Mouse (Mus musculus): ENCODE measurements around the gene Epb41l2. TPM values are rescaled to one million over a fixed set of nuclear protein-coding genes. Genes with fewer than 3 reads are reported as not detected.

Gene Epb41l2
- polyA plus RNA-seq, 1 experiment = 37.9 TPM

DNA sequence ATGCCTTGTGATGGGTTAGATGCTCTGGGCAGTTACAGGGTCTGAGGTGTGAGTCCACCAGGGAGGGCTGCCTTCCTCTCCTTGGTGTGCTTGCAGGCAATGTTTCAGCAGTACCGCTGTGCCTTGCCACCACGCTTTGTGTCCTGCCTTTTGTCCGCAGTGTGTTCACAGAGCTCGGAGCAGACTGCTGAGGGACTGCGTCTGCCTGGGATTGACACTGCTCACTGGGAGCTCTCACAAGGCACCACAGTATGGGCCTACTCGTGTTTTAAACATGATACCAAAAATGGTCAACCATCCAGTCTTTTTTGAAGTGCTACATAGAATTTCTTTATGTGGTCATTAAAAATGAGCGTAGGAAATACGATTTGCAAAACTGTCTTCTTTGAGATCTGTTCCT lies 164.1 kb downstream of the Epb41l2 start:
- Histone ChIP-seq H3K4me3 (ENCODE audit: insufficient read depth, poor library complexity, severe bottlenecking) (no peak overlapping the region), H3ac (ENCODE audit: control insufficient read depth, insufficient read length, low read depth) (no peak overlapping the region), H3K27me3 (ENCODE audit: control insufficient read depth, insufficient read depth, insufficient read length) (no peaks in the 10 kb centered on the region), H3K79me2 (ENCODE audit: control insufficient read depth, insufficient read depth) (no peaks in the 10 kb centered on the region), H3K36me3 (ENCODE audit: control insufficient read depth, insufficient read depth) (peaks cover 39% of the 10 kb centered on the region), H3K79me3 (ENCODE audit: low read depth) (no peaks in the 10 kb centered on the region)
- TF ChIP-seq MYOG (IDR thresholded peaks at IDR 0.05; ENCODE audit: control insufficient read depth, extremely low read depth, insufficient read length) = no peak
- no peak for TF ChIP-seq CTCF (IDR thresholded peaks at IDR 0.05; ENCODE audit: control insufficient read depth, insufficient read depth, insufficient read length)
- TF ChIP-seq USF1 (IDR thresholded peaks at IDR 0.05; ENCODE audit: low read depth) = no peak
- TF ChIP-seq CEBPB (IDR thresholded peaks at IDR 0.05; ENCODE audit: low read depth) = no peak
- TF ChIP-seq MYOD1 (IDR thresholded peaks at IDR 0.05; ENCODE audit: control insufficient read depth, insufficient read length, low read depth) = no peak
- no peak for TF ChIP-seq MAX (IDR thresholded peaks at IDR 0.05)
- TF ChIP-seq FOSL1 (IDR thresholded peaks at IDR 0.05; ENCODE audit: insufficient read depth, low read length, poor library complexity, severe bottlenecking) = no peak

DNA sequence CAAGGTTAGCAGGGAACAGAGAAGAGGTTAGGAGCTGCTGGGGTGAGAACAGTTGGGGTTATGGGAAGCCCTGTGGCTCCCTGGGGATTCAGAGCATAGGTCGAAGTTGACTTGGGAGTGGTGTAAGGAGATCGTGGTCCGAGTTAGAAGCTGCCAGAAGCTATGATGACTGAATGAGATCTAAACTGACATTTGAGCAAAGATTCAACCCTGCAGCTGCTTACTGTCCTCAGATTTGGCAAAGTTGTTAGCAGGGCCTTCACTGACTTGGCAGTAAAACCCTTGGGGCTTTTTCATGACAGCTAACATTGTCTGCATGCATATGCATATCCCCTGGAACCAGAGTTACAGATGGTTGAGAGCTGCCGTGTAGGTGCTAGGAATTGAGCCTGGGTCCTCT lies 166.6 kb downstream of the Epb41l2 start:
- Histone ChIP-seq H3K27me3 (ENCODE audit: control insufficient read depth, insufficient read depth, insufficient read length) (no peaks in the 10 kb centered on the region), H3K79me2 (ENCODE audit: control insufficient read depth, insufficient read depth) (no peaks in the 10 kb centered on the region), H3ac (ENCODE audit: control insufficient read depth, insufficient read length, low read depth) (no peak overlapping the region), H3K36me3 (ENCODE audit: control insufficient read depth, insufficient read depth) (peaks cover 35% of the 10 kb centered on the region), H3K79me3 (ENCODE audit: low read depth) (no peaks in the 10 kb centered on the region), H3K4me3 (ENCODE audit: insufficient read depth, poor library complexity, severe bottlenecking) (no peak overlapping the region)
- no peak for TF ChIP-seq MAX (IDR thresholded peaks at IDR 0.05)
- no peak for TF ChIP-seq CTCF (IDR thresholded peaks at IDR 0.05; ENCODE audit: control insufficient read depth, insufficient read depth, insufficient read length)
- TF ChIP-seq CEBPB (IDR thresholded peaks at IDR 0.05; ENCODE audit: low read depth) = no peak
- no peak for TF ChIP-seq MYOG (IDR thresholded peaks at IDR 0.05; ENCODE audit: control insufficient read depth, extremely low read depth, insufficient read length)
- TF ChIP-seq FOSL1 (IDR thresholded peaks at IDR 0.05; ENCODE audit: insufficient read depth, low read length, poor library complexity, severe bottlenecking) = no peak
- no peak for TF ChIP-seq MYOD1 (IDR thresholded peaks at IDR 0.05; ENCODE audit: control insufficient read depth, insufficient read length, low read depth)
- TF ChIP-seq USF1 (IDR thresholded peaks at IDR 0.05; ENCODE audit: low read depth) = no peak

DNA sequence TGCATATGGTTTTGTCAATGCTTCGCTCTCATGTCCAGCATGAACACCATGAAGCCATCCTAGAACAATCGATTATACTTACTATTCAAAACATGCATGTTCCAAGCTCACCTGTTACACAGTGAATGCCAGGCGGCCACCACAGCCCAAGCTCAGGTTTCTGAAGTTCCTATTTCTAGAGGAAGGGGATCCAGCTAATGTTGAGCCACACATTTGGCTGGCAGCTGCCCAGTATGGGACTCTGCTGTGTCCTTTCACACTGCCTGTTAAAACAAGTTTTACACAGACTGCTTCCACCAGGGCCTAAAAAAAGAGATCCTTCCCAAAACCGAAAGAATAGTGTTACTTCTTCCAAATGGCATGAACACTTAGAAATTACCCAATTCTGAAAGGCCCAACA lies 167.0 kb downstream of the Epb41l2 start:
- H3K36me3 ChIP-seq (ENCODE audit: control insufficient read depth, insufficient read depth) = peaks cover 30% of the 10 kb centered on the region
- no peaks in the 10 kb centered on the region for H3K79me2 ChIP-seq (ENCODE audit: control insufficient read depth, insufficient read depth)
- no peaks in the 10 kb centered on the region for H3K27me3 ChIP-seq (ENCODE audit: control insufficient read depth, insufficient read depth, insufficient read length)
- TF ChIP-seq CEBPB (IDR thresholded peaks at IDR 0.05; ENCODE audit: low read depth) (no peak), MYOG (IDR thresholded peaks at IDR 0.05; ENCODE audit: control insufficient read depth, extremely low read depth, insufficient read length) (no peak), CTCF (IDR thresholded peaks at IDR 0.05; ENCODE audit: control insufficient read depth, insufficient read depth, insufficient read length) (no peak), USF1 (IDR thresholded peaks at IDR 0.05; ENCODE audit: low read depth) (no peak), MYOD1 (IDR thresholded peaks at IDR 0.05; ENCODE audit: control insufficient read depth, insufficient read length, low read depth) (no peak), MAX (IDR thresholded peaks at IDR 0.05) (no peak), FOSL1 (IDR thresholded peaks at IDR 0.05; ENCODE audit: insufficient read depth, low read length, poor library complexity, severe bottlenecking) (no peak)
- no peak overlapping the region for H3K4me3 ChIP-seq (ENCODE audit: insufficient read depth, poor library complexity, severe bottlenecking)
- no peaks in the 10 kb centered on the region for H3K79me3 ChIP-seq (ENCODE audit: low read depth)
- no peak overlapping the region for H3ac ChIP-seq (ENCODE audit: control insufficient read depth, insufficient read length, low read depth)

DNA sequence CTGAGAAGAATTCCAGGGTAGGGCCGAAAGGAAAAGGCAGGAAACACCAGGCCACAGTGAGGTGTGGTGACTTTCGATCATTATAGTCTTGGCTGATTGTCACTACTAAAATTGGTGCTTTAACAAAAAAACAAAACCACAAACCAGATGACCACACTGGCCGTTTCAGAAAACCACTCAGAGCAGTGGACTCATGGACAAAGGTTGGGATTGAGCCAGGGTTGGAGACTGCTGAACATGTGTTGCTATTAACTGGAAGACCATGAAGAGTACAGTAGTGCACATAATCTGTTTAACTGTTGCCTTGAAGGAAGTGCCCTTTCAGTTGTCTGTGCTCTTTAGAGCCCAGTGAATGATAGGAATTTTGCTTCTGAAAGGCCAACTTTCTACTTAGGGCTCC lies 167.5 kb downstream of the Epb41l2 start:
- H3K79me3 ChIP-seq (ENCODE audit: low read depth) = no peaks in the 10 kb centered on the region
- peaks cover 25% of the 10 kb centered on the region for H3K36me3 ChIP-seq (ENCODE audit: control insufficient read depth, insufficient read depth)
- H3K79me2 ChIP-seq (ENCODE audit: control insufficient read depth, insufficient read depth) = no peaks in the 10 kb centered on the region
- TF ChIP-seq MAX (IDR thresholded peaks at IDR 0.05) (no peak), MYOD1 (IDR thresholded peaks at IDR 0.05; ENCODE audit: control insufficient read depth, insufficient read length, low read depth) (no peak), USF1 (IDR thresholded peaks at IDR 0.05; ENCODE audit: low read depth) (no peak), FOSL1 (IDR thresholded peaks at IDR 0.05; ENCODE audit: insufficient read depth, low read length, poor library complexity, severe bottlenecking) (no peak), CEBPB (IDR thresholded peaks at IDR 0.05; ENCODE audit: low read depth) (no peak), CTCF (IDR thresholded peaks at IDR 0.05; ENCODE audit: control insufficient read depth, insufficient read depth, insufficient read length) (no peak), MYOG (IDR thresholded peaks at IDR 0.05; ENCODE audit: control insufficient read depth, extremely low read depth, insufficient read length) (no peak)
- no peak overlapping the region for H3ac ChIP-seq (ENCODE audit: control insufficient read depth, insufficient read length, low read depth)
- H3K4me3 ChIP-seq (ENCODE audit: insufficient read depth, poor library complexity, severe bottlenecking) = no peak overlapping the region
- no peaks in the 10 kb centered on the region for H3K27me3 ChIP-seq (ENCODE audit: control insufficient read depth, insufficient read depth, insufficient read length)

DNA sequence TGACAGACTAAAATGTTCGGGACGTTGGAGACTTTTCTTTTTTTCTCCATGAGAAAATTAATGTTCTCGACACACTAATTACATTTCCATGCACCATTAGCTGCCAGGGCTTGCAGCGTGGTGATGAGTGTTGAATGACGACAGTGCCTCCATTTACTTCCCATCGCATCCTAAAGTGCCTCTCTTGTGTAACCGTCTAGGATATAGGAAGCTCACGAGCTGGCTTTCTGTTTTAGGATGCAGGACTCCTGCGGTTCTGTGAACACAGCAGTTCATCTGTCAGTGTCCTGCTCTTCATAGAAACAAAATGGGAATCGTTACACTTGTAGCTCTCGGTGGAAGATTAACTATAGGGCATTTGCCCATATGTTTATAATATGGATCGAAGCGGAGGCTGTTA lies 171.7 kb downstream of the Epb41l2 start:
- no peak for TF ChIP-seq USF1 (IDR thresholded peaks at IDR 0.05; ENCODE audit: low read depth)
- Histone ChIP-seq H3ac (ENCODE audit: control insufficient read depth, insufficient read length, low read depth) (no peak overlapping the region), H3K36me3 (ENCODE audit: control insufficient read depth, insufficient read depth) (no peaks in the 10 kb centered on the region)

DNA sequence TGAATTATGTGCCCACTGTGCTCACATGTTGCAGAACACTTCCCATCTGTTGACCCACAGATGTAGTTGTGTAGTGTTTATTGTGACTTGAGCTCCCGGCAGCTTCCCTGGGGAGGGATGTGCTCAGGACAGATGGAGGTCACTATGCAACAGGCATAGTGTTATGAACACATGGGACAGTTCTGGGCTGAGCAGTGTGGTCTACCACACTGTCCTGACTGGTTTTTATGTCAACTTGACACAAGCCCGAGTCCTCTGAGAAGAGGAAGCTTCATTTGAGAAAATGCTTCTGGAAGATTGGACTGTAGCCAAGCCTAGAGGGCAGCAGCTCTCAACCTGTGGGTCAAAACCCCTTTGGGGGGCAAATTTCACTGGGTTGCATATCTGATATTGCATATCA lies 173.5 kb downstream of the Epb41l2 start:
- no peak for TF ChIP-seq CEBPB (IDR thresholded peaks at IDR 0.05; ENCODE audit: low read depth)
- TF ChIP-seq FOSL1 (IDR thresholded peaks at IDR 0.05; ENCODE audit: insufficient read depth, low read length, poor library complexity, severe bottlenecking) = no peak
- TF ChIP-seq CTCF (IDR thresholded peaks at IDR 0.05; ENCODE audit: control insufficient read depth, insufficient read depth, insufficient read length) = no peak
- no peak for TF ChIP-seq MYOG (IDR thresholded peaks at IDR 0.05; ENCODE audit: control insufficient read depth, extremely low read depth, insufficient read length)
- Histone ChIP-seq H3K79me2 (ENCODE audit: control insufficient read depth, insufficient read depth) (no peaks in the 10 kb centered on the region), H3K4me3 (ENCODE audit: insufficient read depth, poor library complexity, severe bottlenecking) (no peak overlapping the region), H3K79me3 (ENCODE audit: low read depth) (no peaks in the 10 kb centered on the region), H3K36me3 (ENCODE audit: control insufficient read depth, insufficient read depth) (no peaks in the 10 kb centered on the region), H3K27me3 (ENCODE audit: control insufficient read depth, insufficient read depth, insufficient read length) (no peaks in the 10 kb centered on the region), H3ac (ENCODE audit: control insufficient read depth, insufficient read length, low read depth) (no peak overlapping the region)

More for the DNA sequence above, 171.7 kb downstream of the Epb41l2 start:
- Histone ChIP-seq H3K79me2 (ENCODE audit: control insufficient read depth, insufficient read depth) (no peaks in the 10 kb centered on the region), H3K4me3 (ENCODE audit: insufficient read depth, poor library complexity, severe bottlenecking) (no peak overlapping the region), H3K79me3 (ENCODE audit: low read depth) (no peaks in the 10 kb centered on the region), H3K27me3 (ENCODE audit: control insufficient read depth, insufficient read depth, insufficient read length) (no peaks in the 10 kb centered on the region)

Measured in C2C12 (cell line).